21 mouse cellular contexts compared by ENCODE assay signal in genomic region chrX:166929716-166930420, GRCm38 (mm10).
DNase-seq lines count a peak whose midpoint lies in the region; ATAC-seq and TF ChIP-seq lines count a peak whose summit lies in the region.
"Had no signal": no experiment of that assay in that cellular context is flagged by ENCODE, and none has a peak within 500 bp of the region (broad histone marks: within the 10 kb centered on the region; RNA-seq: fewer than 3 reads in every experiment).

No protein-coding gene starts in this region.

- no peak for TF ChIP-seq EP300 in ES-Bruce4 (IDR thresholded peaks at IDR 0.05; ENCODE audit: insufficient read depth, low read depth, low read length)

- H3K27ac ChIP-seq in hindbrain, embryonic 11.5 days (ENCODE audit: low read depth, low read length) = 0 out of 2 replicates have a peak overlapping the region, but pooled peaks have one; percentile 51
- no peak overlapping the region for H3K27ac ChIP-seq in hindbrain, embryonic 14.5 days
- H3K27ac ChIP-seq in ES-Bruce4 (ENCODE audit: insufficient read depth, low read length) = 0 out of 2 replicates have a peak overlapping the region, but pooled peaks have one; percentile 13
- 0 out of 2 replicates have a peak overlapping the region, but pooled peaks have one; percentile 15 for H3K27ac ChIP-seq in forebrain, embryonic 15.5 days (replicated peaks)
- H3K27ac ChIP-seq: embryonic facial prominence, embryonic 12.5 days; intestine, embryonic 15.5 days; layer of hippocampus, adult 2 months; neural tube, embryonic 15.5 days had no signal

- H3K9me3 ChIP-seq in hindbrain, embryonic 11.5 days (ENCODE audit: control insufficient read depth, low read length) = no peaks in the 10 kb centered on the region
- no peaks in the 10 kb centered on the region for H3K9me3 ChIP-seq in hindbrain, embryonic 14.5 days (ENCODE audit: control insufficient read depth, low read length)
- no peaks in the 10 kb centered on the region for H3K9me3 ChIP-seq in ES-Bruce4 (replicated peaks; ENCODE audit: control insufficient read depth, insufficient read depth, low read length, poor library complexity, severe bottlenecking)
- H3K9me3 ChIP-seq in forebrain, embryonic 15.5 days = no peaks in the 10 kb centered on the region
- H3K9me3 ChIP-seq: embryonic facial prominence, embryonic 12.5 days; intestine, embryonic 15.5 days; neural tube, embryonic 15.5 days had no signal

- peak; percentile 26 for DNase-seq in hindbrain, embryonic 11.5 days (ENCODE audit: low spot score)
- no peak for DNase-seq in hindbrain, embryonic 14.5 days (ENCODE audit: low spot score)
- DNase-seq in embryo, embryonic 10 days (ENCODE audit: low spot score) = peak; percentile 43
- no peak for DNase-seq in frontal cortex, postnatal 36 days (ENCODE audit: low spot score in 2 of 2)
- no peak for DNase-seq in lung, postnatal 25 days (ENCODE audit: low spot score)
- DNase-seq: cerebellum, postnatal 25 days; heart, adult 11 months; heart, postnatal 4 days; kidney, postnatal 10 days; lung, adult 18-20 months; lung, postnatal 4 days; thymus, adult 18-20 months had no signal

- H3K4me2 ChIP-seq in hindbrain, embryonic 11.5 days (replicated peaks; ENCODE audit: low read depth, low read length) = no peak overlapping the region
- H3K4me2 ChIP-seq in hindbrain, embryonic 14.5 days (replicated peaks) = no peak overlapping the region
- no peak overlapping the region for H3K4me2 ChIP-seq in forebrain, embryonic 15.5 days (replicated peaks)
- H3K4me2 ChIP-seq: embryonic facial prominence, embryonic 12.5 days; intestine, embryonic 15.5 days; neural tube, embryonic 15.5 days had no signal

- peak; percentile 81 for ATAC-seq in hindbrain, embryonic 11.5 days (ENCODE audit: low FRiP score)
- ATAC-seq in hindbrain, embryonic 14.5 days (ENCODE audit: low FRiP score) = no peak
- ATAC-seq in forebrain, embryonic 15.5 days (replicated peaks) = peak; percentile 46; the same call in 1 of the 2 replicates
- ATAC-seq in erythroid progenitor cell, adult 5-6 weeks (replicated peaks; ENCODE audit: low FRiP score, poor library complexity, severe bottlenecking) = no peak
- ATAC-seq: intestine, embryonic 15.5 days; Patski had no signal

- H3K4me3 ChIP-seq in hindbrain, embryonic 11.5 days (ENCODE audit: low read depth, low read length) = no peak overlapping the region
- H3K4me3 ChIP-seq in hindbrain, embryonic 14.5 days (replicated peaks; ENCODE audit: low read length) = no peak overlapping the region
- H3K4me3 ChIP-seq in ES-Bruce4 (ENCODE audit: low read depth, low read length) = no peak overlapping the region
- no peak overlapping the region for H3K4me3 ChIP-seq in forebrain, embryonic 15.5 days
- H3K4me3 ChIP-seq: embryonic facial prominence, embryonic 12.5 days; intestine, embryonic 15.5 days; layer of hippocampus, adult 2 months; neural tube, embryonic 15.5 days had no signal

- H3K36me3 ChIP-seq in hindbrain, embryonic 11.5 days (ENCODE audit: control insufficient read depth, insufficient read depth, low read length) = no peaks in the 10 kb centered on the region
- no peaks in the 10 kb centered on the region for H3K36me3 ChIP-seq in hindbrain, embryonic 14.5 days (replicated peaks; ENCODE audit: control insufficient read depth, insufficient read depth)
- H3K36me3 ChIP-seq in ES-Bruce4 (ENCODE audit: control insufficient read depth, insufficient read depth, low read length, poor library complexity, severe bottlenecking) = no peaks in the 10 kb centered on the region
- H3K36me3 ChIP-seq in forebrain, embryonic 15.5 days = no peaks in the 10 kb centered on the region
- H3K36me3 ChIP-seq: embryonic facial prominence, embryonic 12.5 days; intestine, embryonic 15.5 days; neural tube, embryonic 15.5 days had no signal

- no peak for TF ChIP-seq POLR2A in ES-Bruce4 (IDR thresholded peaks at IDR 0.05; ENCODE audit: insufficient read depth, low read length)

- TF ChIP-seq CTCF in ES-Bruce4 (IDR thresholded peaks at IDR 0.05; ENCODE audit: low read depth, low read length) = no peak

- no peaks in the 10 kb centered on the region for H3K4me1 ChIP-seq in hindbrain, embryonic 11.5 days (replicated peaks; ENCODE audit: control insufficient read depth, insufficient read depth, low read length)
- no peaks in the 10 kb centered on the region for H3K4me1 ChIP-seq in hindbrain, embryonic 14.5 days (replicated peaks; ENCODE audit: control insufficient read depth, insufficient read depth, low read length)
- no peaks in the 10 kb centered on the region for H3K4me1 ChIP-seq in ES-Bruce4 (ENCODE audit: control insufficient read depth, insufficient read depth, low read length)
- no peaks in the 10 kb centered on the region for H3K4me1 ChIP-seq in forebrain, embryonic 15.5 days
- H3K4me1 ChIP-seq: embryonic facial prominence, embryonic 12.5 days; intestine, embryonic 15.5 days; neural tube, embryonic 15.5 days had no signal

- no peak overlapping the region for H3K9ac ChIP-seq in hindbrain, embryonic 11.5 days (ENCODE audit: low read depth, low read length)
- H3K9ac ChIP-seq in hindbrain, embryonic 14.5 days = no peak overlapping the region
- H3K9ac ChIP-seq in ES-Bruce4 (ENCODE audit: low read depth, poor library complexity, severe bottlenecking) = no peak overlapping the region
- no peak overlapping the region for H3K9ac ChIP-seq in forebrain, embryonic 15.5 days (replicated peaks)
- H3K9ac ChIP-seq: embryonic facial prominence, embryonic 12.5 days; intestine, embryonic 15.5 days; neural tube, embryonic 15.5 days had no signal

- 0 out of 2 replicates have a peak, but pooled peaks cover 2% of the 10 kb centered on the region for H3K27me3 ChIP-seq in hindbrain, embryonic 11.5 days (ENCODE audit: control insufficient read depth, insufficient read depth, low read length)
- peaks cover 21% of the 10 kb centered on the region for H3K27me3 ChIP-seq in hindbrain, embryonic 14.5 days (ENCODE audit: control insufficient read depth, insufficient read depth, low read length)
- H3K27me3 ChIP-seq in ES-Bruce4 (ENCODE audit: control insufficient read depth, insufficient read depth, low read length, poor library complexity, severe bottlenecking) = no peaks in the 10 kb centered on the region
- H3K27me3 ChIP-seq in forebrain, embryonic 15.5 days = no peaks in the 10 kb centered on the region
- H3K27me3 ChIP-seq: CH12.LX; embryonic facial prominence, embryonic 12.5 days; intestine, embryonic 15.5 days had no signal

- 36% methylated on average over 6 of the region's 6 CpGs for WGBS in hindbrain, embryonic 11.5 days
- WGBS in hindbrain, embryonic 14.5 days = 29% methylated on average over 6 of the region's 6 CpGs
- WGBS in forebrain, embryonic 15.5 days = 30% methylated on average over 6 of the region's 6 CpGs

Comparison
In these comparisons a context has a peak if more than half of its experiments do, and no peak if none do; other contexts are left out.
1. ATAC-seq: peak in hindbrain, embryonic 11.5 days (single experiment) and forebrain, embryonic 15.5 days (single experiment); none in hindbrain, embryonic 14.5 days (single experiment) and erythroid progenitor cell, adult 5-6 weeks (single experiment).
2. DNase-seq: peak in hindbrain, embryonic 11.5 days (single experiment) and embryo, embryonic 10 days (single experiment); none in hindbrain, embryonic 14.5 days (single experiment), frontal cortex, postnatal 36 days (0 of 2) and lung, postnatal 25 days (single experiment).